Mouse (Mus musculus) cerebellum, adult 11 months (tissue): ENCODE data around the gene Sppl3.

Source experiments
- DNase-seq: peaks from one replicate; pipeline ENCODE4 v3.0.0; 2022

Gene Sppl3

DNA sequence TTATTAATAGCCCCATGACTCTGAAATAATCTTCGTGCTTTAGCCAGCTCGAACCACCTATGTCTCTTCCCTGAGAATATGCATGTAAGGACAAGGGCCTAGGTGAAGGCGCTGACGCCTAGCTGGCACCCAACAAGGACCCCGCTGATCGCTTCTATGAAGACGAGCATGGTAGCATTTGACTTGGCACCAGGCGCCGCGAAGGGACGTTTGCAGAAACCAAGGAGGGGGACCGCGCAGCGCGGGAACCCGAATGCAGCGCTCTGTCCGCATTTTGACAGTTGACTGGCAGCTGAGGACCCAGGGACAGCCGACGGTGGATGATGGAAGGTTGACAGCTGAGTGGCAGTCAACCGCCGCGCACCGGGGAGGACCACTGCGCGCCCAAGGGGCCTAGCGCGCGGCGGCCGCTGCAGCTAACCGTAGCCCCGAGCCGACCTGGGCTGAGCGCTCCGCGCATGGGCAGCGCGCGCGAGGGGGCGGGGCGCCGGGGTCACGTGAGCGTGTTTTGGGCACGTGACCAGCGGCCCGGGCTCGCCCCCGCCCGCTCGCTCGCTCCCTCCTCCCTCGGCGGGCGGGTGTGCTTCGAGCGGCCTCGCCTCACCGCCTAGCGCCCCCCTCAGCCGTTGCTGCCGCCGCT, at the start of gene Sppl3:
TSS of gene Sppl3 (plus strand) at position 561 of the 640 bp plus-strand sequence.
- peak; percentile 94 for DNase-seq

DNA sequence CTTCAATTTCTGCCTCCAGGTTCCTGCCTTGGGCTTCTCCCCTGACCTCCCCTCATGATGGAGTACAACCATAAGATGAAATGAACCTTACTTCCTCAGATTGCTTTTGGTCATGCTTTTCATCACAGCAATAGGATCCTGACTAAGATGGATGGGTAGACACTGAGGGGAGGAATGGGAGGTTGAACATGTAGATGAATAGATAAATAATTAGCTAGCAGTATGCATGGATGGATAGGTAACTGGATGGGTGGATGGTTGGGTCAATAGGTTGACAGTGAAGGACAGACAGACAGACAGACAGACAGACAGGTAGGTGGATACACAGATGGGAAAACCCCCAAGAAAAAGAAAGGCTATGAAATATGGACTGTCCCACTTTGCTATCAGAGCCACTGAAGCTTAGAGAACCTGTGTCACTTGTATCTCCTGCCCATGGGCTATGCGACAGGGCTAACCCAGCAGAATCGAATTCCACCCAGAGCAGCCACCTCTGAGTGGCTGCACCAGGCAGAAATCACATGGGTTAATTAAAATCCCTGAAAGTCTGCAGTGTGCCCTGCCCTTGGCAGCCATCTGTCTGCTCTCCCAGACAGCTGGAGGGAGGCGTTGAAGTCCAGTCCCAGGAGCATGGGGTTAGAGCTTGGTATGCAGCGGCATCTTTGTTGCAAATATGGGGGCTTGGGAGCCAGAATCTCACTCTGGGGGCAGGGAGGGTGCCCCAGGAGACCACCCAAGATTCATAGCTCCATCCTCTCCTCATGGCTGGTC, 49.2 kb upstream of the Sppl3 start:
- no peak for DNase-seq

DNA sequence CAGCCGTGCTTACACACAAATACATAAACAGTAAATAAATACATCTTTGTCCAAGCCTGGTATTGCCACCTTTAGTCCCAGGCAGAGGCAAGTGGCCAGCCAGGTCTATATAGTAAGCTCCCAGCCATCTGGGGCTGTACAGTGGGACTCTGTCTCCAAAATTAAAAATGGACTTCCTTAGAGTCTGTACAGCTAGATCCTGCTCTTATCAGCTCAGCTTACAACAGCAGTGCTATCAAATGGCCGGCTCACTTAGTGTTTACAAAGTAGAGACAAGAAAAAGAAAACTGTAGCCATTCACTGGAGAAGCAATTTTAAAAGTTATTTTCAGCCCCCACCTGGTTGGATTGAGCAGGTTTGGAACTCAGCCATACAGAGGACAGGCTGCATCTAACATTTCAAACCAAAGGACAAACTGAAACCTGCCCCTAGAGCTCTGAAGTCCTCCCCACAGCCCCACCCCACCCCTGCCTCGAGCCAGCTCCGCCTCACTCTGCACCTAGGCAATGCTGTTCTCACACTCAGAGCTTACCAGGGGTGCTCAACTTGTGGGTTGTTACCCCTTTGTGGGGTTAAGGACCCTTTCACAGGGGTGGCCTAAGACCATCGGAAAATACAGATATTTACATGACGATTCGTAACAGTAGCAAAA, 46.5 kb upstream of the Sppl3 start:
- DNase-seq, result no peak

DNA sequence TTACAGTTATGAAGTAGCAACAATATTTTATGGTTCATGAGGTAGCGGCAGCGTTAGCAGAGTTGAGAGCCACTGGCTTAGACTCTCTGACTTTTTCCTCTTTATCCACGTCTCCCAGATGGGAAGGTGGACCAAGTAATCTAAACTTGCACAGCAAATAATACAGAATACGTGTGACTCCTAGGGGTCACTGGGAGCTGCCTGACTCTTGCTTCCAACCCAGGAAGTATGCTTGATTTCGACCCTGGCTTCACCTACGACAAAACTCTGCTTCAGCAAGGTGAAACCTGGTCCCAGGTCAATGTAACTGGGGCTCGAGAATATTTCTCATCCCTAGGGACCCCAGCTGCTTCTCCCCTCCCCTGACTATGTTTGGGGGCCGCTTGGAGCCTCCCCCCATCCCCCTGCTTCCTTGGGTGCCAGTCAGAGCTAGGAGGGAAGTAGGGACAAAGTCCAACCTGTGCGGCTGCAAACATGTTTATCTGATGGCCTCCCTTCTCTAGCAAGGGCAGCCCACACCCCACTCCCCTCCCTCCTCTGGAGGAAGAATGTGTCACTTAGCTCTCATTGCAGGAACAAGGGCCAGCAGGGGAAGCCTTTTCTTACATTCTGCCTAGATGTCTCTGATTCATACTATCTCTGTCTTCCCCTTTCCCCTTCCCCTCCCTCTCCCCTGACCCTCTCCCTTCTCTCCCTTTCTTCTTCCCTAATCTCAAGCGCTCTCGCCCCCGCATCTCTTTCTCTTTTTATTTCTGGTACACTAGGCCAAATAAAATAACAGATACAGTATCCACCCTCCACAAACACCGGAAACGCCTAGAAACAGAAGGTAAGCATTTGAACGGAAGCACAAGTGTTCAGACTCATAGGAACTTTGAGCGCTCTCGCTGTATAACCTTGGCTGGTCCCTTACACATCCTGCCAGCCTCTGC, 45.7 kb upstream of the Sppl3 start:
- no peak for DNase-seq

DNA sequence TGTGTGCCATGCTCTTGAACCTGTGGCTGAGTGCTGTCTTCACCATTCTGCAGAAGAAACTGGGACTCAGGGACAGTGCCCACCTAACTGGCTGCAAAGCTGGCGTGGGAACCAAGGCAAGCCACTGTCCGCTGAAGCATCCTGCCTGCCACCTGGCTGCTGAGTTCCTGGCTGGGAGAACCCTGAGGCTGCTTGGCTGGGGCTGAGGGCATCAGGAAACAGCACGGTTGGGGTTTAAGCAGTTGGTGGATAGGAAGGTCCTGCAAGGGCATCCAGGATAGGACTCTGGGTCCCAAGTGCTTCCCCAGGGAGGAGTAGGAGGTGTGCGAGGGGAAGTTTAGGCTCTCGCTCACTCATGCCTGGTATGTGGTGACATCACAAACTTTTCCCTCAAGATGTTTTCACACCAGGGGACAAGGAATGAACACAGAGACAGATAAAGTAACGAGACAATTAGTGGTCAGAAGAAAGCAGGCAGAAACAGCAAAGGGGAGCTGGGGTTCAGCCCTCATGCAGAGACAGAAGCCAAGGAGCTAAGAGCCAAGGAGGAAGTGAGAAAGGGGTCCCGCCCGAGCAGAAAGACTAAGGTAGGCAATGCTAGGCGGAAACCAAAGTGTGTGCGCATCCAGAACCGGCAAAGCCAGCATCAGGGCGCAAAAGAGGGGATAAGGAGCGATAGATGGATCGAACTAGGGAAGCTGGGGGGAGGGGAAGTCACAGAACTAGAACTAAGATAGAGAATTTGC, 43.2 kb upstream of the Sppl3 start:
- DNase-seq, result no peak

DNA sequence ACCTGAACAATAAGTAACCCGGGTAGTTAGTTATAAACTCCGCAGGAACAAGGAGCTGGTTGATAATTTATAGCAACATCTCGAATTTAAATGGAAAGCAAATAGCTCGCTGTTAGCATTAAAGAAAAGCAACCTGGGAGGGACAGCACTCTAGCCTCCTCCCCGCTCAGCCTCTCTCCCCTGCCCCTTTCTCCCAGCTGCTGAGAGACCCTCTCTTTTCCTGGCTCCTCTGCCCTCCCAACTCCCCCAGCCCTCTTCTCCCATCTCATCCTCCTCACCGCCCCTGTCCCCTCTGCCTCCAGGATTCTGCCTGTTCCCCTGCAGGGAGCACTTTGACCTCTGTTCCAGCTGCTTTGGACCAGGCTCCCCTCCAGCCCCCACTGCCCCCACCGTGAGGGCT, 42.3 kb upstream of the Sppl3 start:
- DNase-seq, result no peak

DNA sequence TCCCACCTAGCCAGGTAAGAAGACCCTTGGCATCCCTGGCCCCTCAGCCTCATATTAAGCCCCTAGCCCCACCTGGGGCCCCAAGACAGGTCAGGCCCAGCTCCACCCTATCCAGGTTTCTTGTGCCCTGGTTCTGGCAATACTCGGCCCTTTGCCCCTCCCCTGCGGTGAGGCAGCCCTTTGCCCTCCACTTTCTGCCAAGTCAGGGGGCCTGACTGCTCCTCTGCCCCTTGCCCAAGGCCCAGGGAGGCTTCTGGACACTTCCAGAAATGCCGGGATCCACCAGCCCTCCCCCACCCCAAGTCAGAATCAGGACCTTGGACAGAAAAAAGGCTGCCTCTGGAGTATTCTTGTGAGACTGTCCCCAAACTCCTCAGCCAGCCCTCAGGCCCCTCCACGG, 41.9 kb upstream of the Sppl3 start:
- DNase-seq, result no peak

DNA sequence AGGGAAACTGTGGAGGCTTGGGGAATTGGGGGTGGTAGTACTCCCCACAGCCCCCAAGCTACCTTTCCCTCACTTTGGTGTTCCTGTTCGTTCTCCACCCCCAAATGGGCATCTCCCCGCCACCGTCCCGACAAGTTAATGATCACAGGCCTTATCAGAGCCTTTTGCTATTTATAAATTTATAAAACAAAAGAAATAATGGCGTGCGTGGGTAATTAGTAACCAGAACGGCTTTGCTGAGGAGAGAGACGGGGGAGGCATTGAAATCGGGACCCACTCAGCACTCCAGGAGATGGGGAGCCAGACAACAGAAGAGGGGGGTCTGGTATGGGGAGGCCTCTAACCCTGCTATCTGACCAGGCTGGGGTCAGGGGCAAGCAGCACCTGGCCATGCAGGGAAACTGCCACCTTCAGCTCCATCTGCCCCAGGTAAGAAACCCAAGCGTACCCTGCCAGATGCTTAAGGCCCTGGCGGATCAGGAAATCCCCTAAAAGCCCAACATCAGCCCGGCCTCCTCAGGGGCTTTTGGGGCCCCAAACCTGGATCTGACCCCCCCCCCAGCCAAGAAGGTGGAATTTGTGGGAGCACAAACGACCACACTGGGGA, 41.2 kb upstream of the Sppl3 start:
- DNase-seq, result no peak

DNA sequence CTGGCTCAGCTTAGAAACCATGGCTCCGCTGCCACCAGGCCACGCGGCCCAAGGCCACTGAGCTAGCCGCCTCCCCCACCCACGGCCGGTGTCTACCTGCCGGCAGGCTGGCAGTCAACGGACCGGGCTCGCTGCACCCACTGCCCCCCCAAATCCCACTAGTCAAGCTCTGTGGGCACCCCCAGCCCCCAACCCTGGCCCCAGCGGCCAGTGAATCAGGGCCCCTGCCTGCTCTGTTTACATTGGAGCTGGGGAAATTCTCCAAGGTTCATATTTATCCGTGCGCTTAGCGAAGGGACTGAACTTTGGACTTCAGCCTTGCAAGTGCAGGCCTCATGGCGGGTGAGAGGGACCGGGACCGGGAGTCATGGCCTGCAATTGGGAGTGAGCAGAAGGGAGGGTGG, 40.1 kb upstream of the Sppl3 start, which contains the start of gene Hnf1a:
TSS of gene Hnf1a (minus strand) at position 271 of the 404 bp plus-strand sequence.
- DNase-seq, result no peak

DNA sequence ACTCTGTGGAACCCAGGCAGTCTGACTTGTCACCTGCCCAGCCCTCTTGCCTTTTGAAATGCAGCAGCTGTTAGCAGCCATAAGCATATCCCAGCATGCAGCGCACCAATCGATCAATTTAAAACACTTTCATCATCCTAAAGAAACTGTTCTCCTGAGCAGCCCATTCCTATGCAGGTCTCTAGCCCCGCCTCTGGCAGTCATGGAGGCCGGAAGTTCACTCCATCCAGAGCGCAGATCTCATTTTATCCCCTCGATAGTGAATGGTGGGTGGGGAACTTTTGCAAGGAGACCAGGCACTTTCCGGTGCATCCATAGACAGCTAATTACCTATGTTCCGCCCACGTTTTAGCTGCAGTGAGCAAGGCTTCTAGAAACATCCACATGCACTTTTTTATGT, 38.7 kb upstream of the Sppl3 start:
- no peak for DNase-seq

DNA sequence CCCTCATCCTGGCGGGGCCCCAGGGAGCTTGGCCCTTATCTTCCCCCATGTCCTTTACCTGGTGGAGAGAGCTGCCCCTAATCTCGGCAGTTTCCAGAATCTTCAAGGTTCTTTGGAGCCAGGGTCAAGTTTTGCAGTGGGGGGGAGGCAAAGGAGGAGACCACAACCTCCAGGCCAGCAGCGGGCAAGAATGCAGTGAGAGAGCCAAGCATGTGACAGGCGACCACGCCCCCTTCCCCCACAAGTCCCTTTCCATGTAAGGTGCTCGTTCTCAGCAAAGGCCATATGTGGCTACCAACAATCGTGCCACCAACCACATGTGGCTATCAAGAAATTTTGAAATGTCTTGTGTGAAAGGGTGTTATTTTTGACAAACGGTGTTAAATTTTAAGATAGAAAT, 37.8 kb upstream of the Sppl3 start:
- DNase-seq, result no peak

DNA sequence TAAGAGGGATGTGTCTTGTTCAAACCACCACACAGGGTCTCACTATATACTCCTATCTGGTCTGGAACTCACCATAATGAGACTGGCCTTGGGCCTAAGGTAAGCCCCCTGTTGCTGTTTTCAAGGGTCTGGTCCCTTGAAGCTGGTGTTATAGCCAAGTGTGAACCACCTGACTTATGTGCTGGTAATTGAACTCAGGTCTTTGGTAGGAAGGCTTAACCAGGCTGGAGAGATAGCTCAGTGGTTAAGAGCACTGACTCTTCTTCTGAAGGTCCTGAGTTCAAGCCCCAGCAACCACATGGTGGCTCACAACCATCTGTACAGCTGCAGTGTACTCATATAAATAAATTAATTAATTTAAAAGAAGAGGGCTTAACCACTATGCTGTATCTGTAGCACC, 34.0 kb upstream of the Sppl3 start:
- no peak for DNase-seq

DNA sequence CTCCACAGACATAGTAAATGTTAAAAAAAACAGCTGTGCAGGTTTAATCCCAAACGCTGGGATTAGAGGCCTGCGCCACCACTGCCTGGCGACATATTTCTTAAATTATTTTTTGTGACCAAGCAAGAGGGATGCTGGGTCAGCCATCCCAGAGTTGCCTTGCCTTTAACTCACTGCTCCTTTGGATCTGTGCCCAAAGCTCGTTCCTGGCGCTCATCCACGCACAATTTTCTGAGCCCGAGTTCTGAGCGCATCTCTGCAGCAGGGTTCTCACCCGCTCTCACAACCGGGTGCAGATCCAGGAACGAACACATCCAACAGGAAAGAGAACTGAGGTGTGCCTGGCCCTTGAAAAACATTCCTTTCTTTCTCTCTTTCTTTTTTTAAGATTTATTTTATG, 32.5 kb upstream of the Sppl3 start:
- DNase-seq, result peak; percentile 26

DNA sequence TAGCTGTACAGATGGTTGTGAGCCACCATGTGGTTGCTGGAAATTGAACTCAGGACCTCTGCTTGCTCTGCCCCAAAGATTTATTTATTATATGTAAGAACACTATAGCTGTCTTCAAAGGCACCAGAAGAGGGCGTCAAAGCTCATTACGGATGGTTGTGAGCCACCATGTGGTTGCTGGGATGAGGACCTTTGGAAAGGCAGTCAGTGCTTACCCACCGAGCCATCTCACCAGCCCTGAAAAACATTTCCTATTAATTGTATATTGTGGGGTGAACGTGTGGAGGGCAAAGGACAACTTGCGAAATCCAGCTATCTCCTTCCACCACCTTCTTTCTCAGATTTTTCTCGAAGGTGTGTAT, 32.1 kb upstream of the Sppl3 start:
- no peak for DNase-seq

DNA sequence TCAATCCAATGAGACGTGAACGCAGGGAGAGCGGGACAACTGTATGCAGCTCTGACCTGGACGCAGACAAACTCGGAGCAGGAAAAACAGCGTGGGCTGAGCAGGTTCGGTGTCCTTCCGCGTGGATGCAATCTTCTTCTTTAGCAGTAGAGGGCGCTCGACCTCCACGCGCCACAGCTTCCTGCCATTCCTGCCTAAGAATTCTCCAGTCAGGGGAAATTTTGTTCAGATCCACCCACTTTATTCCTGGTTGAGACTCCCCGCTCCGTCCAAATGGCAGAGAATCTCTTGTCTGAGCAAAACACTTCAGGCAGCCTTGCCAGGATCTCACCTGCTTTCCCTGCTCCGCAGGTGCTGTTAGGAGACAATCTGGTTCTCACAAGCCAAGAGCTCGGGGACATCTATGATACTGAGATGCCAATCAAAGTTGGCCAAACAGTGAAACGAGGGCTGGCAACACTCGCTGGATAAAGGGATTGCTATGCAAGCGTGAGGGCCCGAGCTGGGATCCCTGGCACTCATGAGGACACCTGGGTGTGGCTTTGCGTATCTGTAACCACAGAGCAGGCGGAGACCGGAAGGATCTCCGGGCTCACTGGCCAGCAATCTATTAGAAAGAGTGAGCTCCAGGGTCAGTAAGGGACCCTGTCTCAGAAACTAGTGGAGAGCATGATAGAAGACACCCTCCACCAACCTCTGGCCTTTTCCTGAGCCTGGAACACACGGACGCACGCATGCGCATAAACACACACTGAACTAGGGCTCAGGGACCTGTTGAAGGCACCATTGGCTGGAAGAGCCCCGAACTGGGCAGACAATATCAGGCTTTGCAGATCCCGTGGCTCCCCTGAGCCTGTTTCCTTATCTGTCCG, 31.5 kb upstream of the Sppl3 start:
- peak; percentile 76 for DNase-seq

DNA sequence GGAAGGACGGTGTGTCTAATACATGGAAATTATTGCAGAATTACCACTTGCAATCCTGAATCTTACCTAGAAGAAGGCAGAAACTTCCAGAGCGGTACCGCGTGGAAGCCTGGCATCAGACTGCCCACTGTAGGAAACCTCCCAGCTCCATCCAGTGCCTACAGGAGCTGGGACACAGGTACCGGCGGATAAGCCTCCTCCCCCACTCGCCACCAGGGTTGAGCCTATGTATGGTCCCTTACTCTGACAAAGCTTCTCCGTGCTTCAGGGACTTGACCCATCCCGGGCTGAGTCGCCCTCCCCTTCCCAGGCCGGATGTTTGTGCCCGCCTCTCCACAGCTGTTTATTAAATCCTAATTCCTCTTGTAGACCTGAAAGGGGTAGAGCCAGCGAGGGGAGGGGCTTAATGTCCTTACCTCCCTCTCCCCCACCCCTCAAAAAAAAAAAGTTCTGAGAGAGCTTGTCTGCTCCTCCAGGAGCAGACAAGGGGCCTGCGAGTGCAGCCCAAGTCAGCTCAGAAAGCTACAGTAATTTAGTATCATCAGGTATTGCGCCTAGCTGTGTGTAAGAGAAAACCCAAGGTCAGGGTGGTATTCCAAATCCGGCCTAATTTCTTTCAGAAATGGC, 30.7 kb upstream of the Sppl3 start:
- DNase-seq, result no peak

DNA sequence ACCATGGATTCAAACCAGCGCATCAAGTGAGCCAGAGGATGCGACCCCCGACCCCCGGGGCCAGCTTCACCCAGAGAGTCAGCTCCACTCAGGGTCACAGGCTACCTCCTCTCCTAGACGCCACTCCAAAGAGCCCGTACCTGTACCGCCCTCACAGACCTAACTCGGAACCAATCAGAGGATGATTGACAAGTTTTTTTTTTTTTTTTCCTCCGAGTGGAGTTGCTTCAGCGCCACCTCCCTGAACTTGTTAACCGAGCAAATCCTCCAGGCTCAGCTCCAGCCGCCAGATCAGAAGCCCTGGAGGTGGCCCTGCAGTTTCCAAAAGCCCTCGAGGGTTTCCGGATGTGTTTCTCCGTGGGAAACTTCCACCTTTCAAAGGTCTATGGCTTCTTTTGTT, 28.9 kb upstream of the Sppl3 start:
- no peak for DNase-seq

DNA sequence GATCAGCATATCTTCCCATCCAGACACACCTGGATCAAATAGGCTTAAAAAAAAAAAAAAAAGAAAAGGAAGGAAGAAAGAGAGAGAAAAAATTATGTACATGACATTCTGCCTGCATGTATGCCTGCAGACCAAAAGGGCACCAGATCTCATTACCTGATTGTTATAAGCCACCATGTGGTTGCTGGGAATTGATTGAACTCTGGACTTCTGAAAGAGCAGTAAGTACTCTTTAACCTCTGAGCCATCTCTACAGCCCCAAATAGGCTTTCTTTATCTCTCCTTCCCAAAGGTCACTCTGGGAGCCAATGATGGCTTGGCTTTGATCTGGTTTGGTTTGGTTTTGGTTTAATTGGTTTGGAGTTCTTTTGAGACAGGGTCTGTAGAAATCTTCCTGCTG, 25.9 kb upstream of the Sppl3 start:
- DNase-seq, result no peak

DNA sequence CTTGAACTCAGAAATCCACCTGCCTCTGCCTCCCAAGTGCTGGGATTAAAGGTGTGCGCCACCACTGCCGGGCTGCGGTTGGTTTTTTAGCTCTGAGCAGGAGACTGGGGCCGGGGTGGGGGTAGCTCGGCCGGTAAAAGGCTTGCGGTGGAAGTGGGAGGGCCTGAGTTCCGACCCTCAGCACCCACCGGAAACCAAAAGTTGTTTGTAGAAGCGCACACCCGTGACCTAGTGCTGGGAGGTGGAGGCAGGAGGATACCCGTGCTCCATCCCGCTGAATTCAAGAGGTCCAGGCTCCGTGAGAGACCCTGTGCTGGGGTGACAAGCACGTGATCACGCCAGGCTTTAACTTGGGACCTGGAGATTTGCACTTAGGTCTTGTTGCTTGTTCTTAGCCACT, 14.5 kb upstream of the Sppl3 start:
- DNase-seq, result no peak

DNA sequence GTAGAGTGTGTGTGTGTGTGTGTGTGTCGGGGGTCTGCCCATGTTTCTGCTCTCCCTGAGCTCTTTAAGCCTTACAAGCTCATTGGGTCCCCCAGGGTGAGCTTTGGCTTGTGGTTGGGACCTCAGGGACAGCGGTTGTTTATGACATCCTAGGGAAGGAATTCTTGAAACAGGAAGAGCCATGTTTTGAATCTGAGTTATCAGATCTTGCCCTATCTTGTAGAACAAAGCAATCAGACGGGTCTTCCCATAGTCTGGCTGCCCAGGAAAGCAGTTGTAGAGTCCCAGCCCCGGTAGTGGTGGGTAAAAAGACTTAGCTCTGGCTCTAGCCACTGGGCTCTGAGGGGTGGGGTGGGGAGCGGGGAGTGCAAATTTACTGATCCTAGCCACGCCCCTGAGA, 13.6 kb upstream of the Sppl3 start:
- no peak for DNase-seq
